Mouse (Mus musculus) embryonic stem cell, embryonic (primary cell): ENCODE data around the gene Ndufa11.

Experiments
- CTCF ChIA-PET, 4 experiments: fragments of 300-600 bp in 2 of 4; fragments of 350-600 bp in 2 of 4; sonication (Branson Sonifier 250); formaldehyde crosslinking; loops; one replicate each; lab custom pipeline; 2022; ENCODE audit warnings: inconsistent platforms in 2 of 4; lab: Charles Lee
- POLR2A ChIA-PET, 4 experiments: fragments of 300-600 bp in 2 of 4; fragments of 350-600 bp in 2 of 4; sonication (Branson Sonifier 250); formaldehyde crosslinking; loops; one replicate each; lab custom pipeline; 2022; ENCODE audit warnings: antibody characterized with exemption in 4 of 4, inconsistent platforms in 1 of 4; lab: Charles Lee

Gene Ndufa11

GRCm38 (mm10) chr17:56717363-56718058 lies at the start of gene Ndufa11, which contains the start of gene Vmac:
Gene Ndufa11, plus strand, starts transcription at chr17:56717767.
Gene Vmac, minus strand, starts transcription at chr17:56718022.
- POLR2A ChIA-PET = interaction anchor here (0.5 to 8.0 kb wide), 81 partner anchors 8 to 1273 kb away, joined by 3 to 100 read pairs (median 5); partner anchors contain the start of genes Ranbp3 (in 4 of the 4), Dus3l (in 2 of the 4), Lonp1 (in 2 of the 4) and Nrtn (in 2 of the 4)

GRCm38 (mm10) chr17:56668384-56669144 lies 49.0 kb upstream of the Ndufa11 start:
- ChIA-PET POLR2A (interaction anchor here (0.7 to 8.1 kb wide), 30 partner anchors 8 to 392 kb away, joined by 3 to 111 read pairs (median 4); partner anchors contain the start of genes Catsperd (in 3 of the 4), Lonp1 (in 2 of the 4), Rpl36 (in 2 of the 4) and Safb (in 1 of the 4)), CTCF (interaction anchor here (0.6 to 2.9 kb wide), 30 partner anchors 8 to 480 kb away, joined by 3 to 19 read pairs (median 3); partner anchors contain the start of genes 2410015M20Rik (in 1 of the 4), Catsperd (in 1 of the 4), Gm20219 (in 1 of the 4) and Safb2 (in 1 of the 4))

More at GRCm38 (mm10) chr17:56717363-56718058, at the start of gene Ndufa11, which contains the start of gene Vmac:
- CTCF ChIA-PET = interaction anchor here in 3 of 4 experiments (0.6 to 1.3 kb wide), 8 partner anchors 19 to 599 kb away, joined by 3 to 7 read pairs (median 4); partner anchors contain the start of genes Catsperd (in 1 of the 3) and Lonp1 (in 1 of the 3)

- ChIA-PET POLR2A (interaction anchor here in 3 of 4 experiments (0.7 to 8.1 kb wide), 10 partner anchors 42 to 107 kb away, joined by 3 to 111 read pairs (median 5); partner anchors contain the start of genes Catsperd (in 2 of the 3), Lonp1 (in 2 of the 3), Rpl36 (in 1 of the 3) and Safb (in 1 of the 3)), CTCF (interaction anchor here in 3 of 4 experiments (0.6 to 1.9 kb wide), 4 partner anchors 58 to 1601 kb away, joined by 3 to 15 read pairs (median 4); no protein-coding TSS in a partner anchor)
Measured at GRCm38 (mm10) chr17:56669766-56670165, 47.8 kb upstream of the Ndufa11 start.

DNA sequence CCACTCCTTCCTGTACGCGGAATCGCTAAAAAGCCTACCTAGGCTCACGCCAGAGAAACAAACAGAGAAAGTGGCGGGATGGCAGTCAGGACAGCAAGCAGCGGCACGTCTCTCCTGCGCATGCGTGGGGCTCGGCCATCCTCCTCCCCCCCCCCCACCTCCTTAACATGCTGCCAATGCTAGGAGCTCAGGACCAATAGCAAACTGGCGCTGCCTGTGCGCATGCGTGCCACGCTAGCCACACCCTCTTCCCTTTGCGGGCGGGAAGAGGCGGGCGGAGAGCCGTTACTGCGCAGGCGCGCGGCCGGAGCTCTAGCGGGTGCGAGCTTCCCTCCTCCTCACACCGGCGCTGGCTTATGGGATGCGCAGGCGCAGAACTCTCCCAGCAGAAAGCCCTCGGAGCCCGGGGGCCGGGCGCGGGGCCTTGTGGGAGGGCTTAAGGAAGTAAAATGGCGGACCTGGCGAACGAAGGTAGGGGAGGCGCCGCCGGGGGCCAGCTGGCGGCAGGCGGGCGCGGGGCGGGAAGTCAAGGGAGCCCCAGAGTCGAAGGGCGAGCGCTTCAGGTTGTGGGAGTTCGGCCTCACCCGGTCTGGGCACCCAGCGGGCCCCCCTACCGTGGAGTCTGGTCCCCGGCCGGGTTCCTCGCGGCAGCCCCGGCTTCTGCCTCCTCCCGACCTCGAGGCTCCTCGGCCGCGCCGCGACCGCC lies 44.5 kb upstream of the Ndufa11 start, which contains the start of gene Ranbp3:
TSS of gene Ranbp3 (plus strand) at position 354 of the 706 bp plus-strand sequence.
- CTCF ChIA-PET = interaction anchor here in 3 of 4 experiments (0.5 to 1.3 kb wide), 32 partner anchors 9 to 423 kb away, joined by 3 to 12 read pairs (median 4); partner anchors contain the start of genes Catsperd (in 1 of the 3), Lonp1 (in 1 of the 3) and Safb2 (in 1 of the 3)
- POLR2A ChIA-PET = interaction anchor here (0.6 to 19.2 kb wide), 157 partner anchors 9 to 714 kb away, joined by 3 to 414 read pairs (median 5); partner anchors contain the start of genes Catsperd (in 3 of the 4), Lonp1 (in 3 of the 4), Nrtn (in 3 of the 4) and Rpl36 (in 3 of the 4)

GRCm38 (mm10) chr17:56673647-56674416 lies 43.7 kb upstream of the Ndufa11 start:
- CTCF ChIA-PET = interaction anchor here in 1 of 4 experiments (0.6 to 1.3 kb wide), 9 partner anchors 42 to 348 kb away, joined by 3 to 11 read pairs (median 5); partner anchors contain the start of genes Catsperd, Kdm4b and Lonp1
- POLR2A ChIA-PET = interaction anchor here (0.6 to 19.2 kb wide), 88 partner anchors 10 to 634 kb away, joined by 3 to 414 read pairs (median 7); partner anchors contain the start of genes Catsperd (in 3 of the 4), Lonp1 (in 3 of the 4), Rpl36 (in 3 of the 4) and Safb (in 3 of the 4)

- POLR2A ChIA-PET = interaction anchor here (0.6 to 33.7 kb wide), 11 partner anchors 0 to 70 kb away, joined by 3 to 414 read pairs (median 8); partner anchors contain the start of genes Ranbp3 (in 4 of the 4) and Lonp1 (in 1 of the 4)
- CTCF ChIA-PET = interaction anchor here in 1 of 4 experiments (0.9 kb wide), 1 partner anchor 129 kb away, joined by 3 read pairs; no protein-coding TSS in a partner anchor
Measured at GRCm38 (mm10) chr17:56681791-56682190, 35.8 kb upstream of the Ndufa11 start.

GRCm38 (mm10) chr17:56682880-56683279 lies 34.7 kb upstream of the Ndufa11 start:
- ChIA-PET POLR2A (interaction anchor here (0.9 to 33.7 kb wide), 14 partner anchors 1 to 221 kb away, joined by 3 to 414 read pairs (median 4); partner anchors contain the start of genes Ranbp3 (in 4 of the 4), Lonp1 (in 1 of the 4), Ndufa11 (in 1 of the 4) and Vmac (in 1 of the 4)), CTCF (interaction anchor here in 3 of 4 experiments (0.6 to 0.9 kb wide), 3 partner anchors 130 to 650 kb away, joined by 3 to 13 read pairs (median 3); no protein-coding TSS in a partner anchor)

- ChIA-PET CTCF (no interaction called here), POLR2A (interaction anchor here in 2 of 4 experiments (1.0 to 33.7 kb wide), 9 partner anchors 2 to 222 kb away, joined by 3 to 414 read pairs (median 3); partner anchors contain the start of genes Ranbp3 (in 2 of the 2), Ndufa11 (in 1 of the 2) and Vmac (in 1 of the 2))
Measured at GRCm38 (mm10) chr17:56683546-56684140, 33.9 kb upstream of the Ndufa11 start.

DNA sequence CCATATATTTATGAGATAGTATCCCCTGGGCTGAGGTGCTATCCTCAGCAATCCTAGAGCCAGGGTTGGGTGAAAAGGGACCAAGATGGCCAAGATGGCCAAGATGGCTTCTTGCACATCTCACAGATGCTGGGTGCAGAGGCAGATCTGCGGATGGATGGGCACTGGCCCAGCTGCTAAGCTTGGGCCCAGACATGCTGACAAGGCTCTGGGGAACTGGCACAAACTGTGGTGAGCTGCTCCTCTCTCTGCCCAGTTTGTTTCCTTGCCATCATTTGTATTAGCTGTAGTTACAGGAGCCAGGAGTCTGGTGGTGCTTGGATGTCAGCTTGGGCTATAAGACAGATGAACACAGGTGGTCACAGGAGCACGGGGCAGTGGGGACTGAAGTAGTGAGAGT lies 32.9 kb upstream of the Ndufa11 start:
- ChIA-PET CTCF (no interaction called here), POLR2A (interaction anchor here in 3 of 4 experiments (0.6 to 33.7 kb wide), 8 partner anchors 3 to 110 kb away, joined by 3 to 414 read pairs (median 3); partner anchors contain the start of gene Ranbp3 (in 2 of the 3))

- CTCF ChIA-PET = interaction anchor here in 2 of 4 experiments (0.6 kb wide), 2 partner anchors 196 to 273 kb away, joined by 4 to 6 read pairs; no protein-coding TSS in a partner anchor
- POLR2A ChIA-PET = interaction anchor here (0.6 to 33.7 kb wide), 17 partner anchors 5 to 330 kb away, joined by 3 to 414 read pairs (median 3); partner anchors contain the start of genes Ranbp3 (in 3 of the 4) and Lonp1 (in 2 of the 4)
Measured at GRCm38 (mm10) chr17:56686801-56687200, 30.8 kb upstream of the Ndufa11 start.

- CTCF ChIA-PET = no interaction called here
Measured at GRCm38 (mm10) chr17:56688045-56688444, 29.5 kb upstream of the Ndufa11 start.

GRCm38 (mm10) chr17:56688689-56689088 lies 28.9 kb upstream of the Ndufa11 start:
- ChIA-PET POLR2A (interaction anchor here in 3 of 4 experiments (0.6 to 33.7 kb wide), 6 partner anchors 7 to 222 kb away, joined by 3 to 414 read pairs (median 8); partner anchors contain the start of gene Ranbp3 (in 2 of the 3)), CTCF (no interaction called here)

More at GRCm38 (mm10) chr17:56688045-56688444, 29.5 kb upstream of the Ndufa11 start:
- POLR2A ChIA-PET = interaction anchor here in 3 of 4 experiments (0.6 to 33.7 kb wide), 11 partner anchors 6 to 221 kb away, joined by 3 to 414 read pairs (median 6); partner anchors contain the start of genes Ranbp3 (in 2 of the 3) and Lonp1 (in 1 of the 3)

DNA sequence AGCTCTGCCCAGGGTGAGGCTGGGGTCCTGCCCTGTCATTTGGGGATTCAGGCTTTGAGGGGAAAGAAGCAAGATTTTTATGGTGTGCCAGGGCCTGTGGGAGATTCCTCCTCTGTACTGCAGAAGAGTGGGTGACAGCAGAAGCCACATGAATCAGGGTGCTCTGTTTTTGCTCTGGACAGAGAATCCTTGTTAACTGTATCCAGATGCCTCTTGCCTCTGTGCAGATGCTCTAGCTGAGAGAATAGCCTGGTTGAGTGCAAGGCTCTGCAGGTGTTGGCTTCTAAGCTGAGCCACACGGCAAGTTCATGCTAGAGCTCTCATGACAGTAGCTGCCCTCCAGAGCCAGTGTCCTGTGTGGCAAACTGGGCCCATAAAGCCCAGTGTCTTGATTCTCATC lies 24.2 kb upstream of the Ndufa11 start:
- CTCF ChIA-PET = interaction anchor here in 1 of 4 experiments (1.2 kb wide), 1 partner anchor 43 kb away, joined by 3 read pairs; no protein-coding TSS in a partner anchor
- POLR2A ChIA-PET = interaction anchor here in 2 of 4 experiments (0.7 to 33.7 kb wide), 12 partner anchors 10 to 343 kb away, joined by 3 to 414 read pairs (median 4); partner anchors contain the start of genes Ranbp3 (in 2 of the 2), Ndufa11 (in 1 of the 2), Safb (in 1 of the 2) and Safb2 (in 1 of the 2)

DNA sequence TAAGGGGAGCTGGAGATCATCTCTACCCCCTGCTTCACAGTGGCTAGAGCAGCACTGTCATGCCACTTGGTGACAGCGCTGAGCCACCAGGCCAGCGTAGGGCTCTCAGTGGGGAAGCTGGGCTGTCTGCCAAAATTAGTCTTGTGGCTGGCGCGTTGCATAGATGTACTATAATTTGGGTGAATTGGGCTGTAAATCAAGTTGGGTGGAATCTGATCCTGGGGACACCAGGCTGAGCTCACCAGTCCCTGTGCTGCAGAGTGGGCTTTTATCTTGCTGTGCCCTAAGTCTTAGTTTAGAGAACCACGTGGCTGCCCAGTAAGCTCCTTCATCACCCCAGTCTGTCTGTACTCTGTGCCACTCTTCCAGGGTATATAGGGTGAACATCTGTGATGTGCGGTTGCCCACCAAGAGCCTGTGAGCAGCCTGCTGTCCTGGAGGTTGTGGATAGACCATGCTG lies 23.7 kb upstream of the Ndufa11 start:
- CTCF ChIA-PET = interaction anchor here in 1 of 4 experiments (1.2 kb wide), 1 partner anchor 43 kb away, joined by 3 read pairs; no protein-coding TSS in a partner anchor
- POLR2A ChIA-PET = interaction anchor here in 2 of 4 experiments (0.7 to 33.7 kb wide), 12 partner anchors 9 to 343 kb away, joined by 3 to 414 read pairs (median 4); partner anchors contain the start of genes Ranbp3 (in 2 of the 2), Ndufa11 (in 1 of the 2), Safb (in 1 of the 2) and Safb2 (in 1 of the 2)
